Comparison of ENCODE assay signal across 8 mouse cellular contexts in the genomic region with DNA sequence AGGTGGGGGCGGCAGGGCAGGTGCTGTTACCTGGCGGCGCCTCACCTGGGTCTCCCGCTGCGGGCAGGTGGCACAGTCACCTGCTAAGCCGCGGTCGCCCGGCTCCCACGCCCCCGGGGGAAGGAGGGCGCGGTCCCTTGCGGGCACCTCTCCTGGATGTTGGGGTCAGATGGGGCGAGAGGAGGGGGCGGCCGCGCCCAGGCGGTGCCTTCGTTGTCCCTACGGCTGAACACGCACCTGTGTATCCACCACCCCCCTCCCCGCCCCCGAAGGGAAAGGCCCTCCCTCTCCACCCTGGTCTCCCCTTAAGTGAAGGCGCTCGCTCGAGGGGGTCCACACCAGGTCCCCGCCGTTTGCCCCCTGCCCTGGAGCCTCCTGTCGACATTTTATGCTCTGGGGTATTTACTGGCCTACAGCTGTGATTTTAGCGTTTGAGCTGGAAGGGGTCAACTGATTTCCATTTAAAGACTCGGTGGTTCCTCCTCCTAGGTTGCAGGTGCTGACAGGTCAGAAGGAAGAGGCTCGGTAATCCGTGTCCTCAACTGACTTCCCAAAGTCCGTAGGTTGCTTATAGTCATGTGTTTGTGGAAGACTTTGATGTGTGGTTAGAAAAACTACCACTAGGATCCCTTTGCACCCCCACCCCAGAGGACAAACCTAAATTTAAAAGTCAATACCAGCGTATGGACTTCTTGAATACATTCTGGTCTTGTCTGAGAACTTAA. TPM values are rescaled to one million over a fixed set of nuclear protein-coding genes. Genes with fewer than 3 reads are reported as not detected.
DNase-seq lines count a peak whose midpoint lies in the region; ATAC-seq lines count a peak whose summit lies in the region.

No protein-coding gene starts in this region.

- peak overlapping the region; percentile 73 for H3K4me3 ChIP-seq in heart, embryonic 12.5 days
- peak overlapping the region; percentile 84 for H3K4me3 ChIP-seq in intestine, embryonic 16.5 days (ENCODE audit: low read length)
- H3K4me3 ChIP-seq in midbrain, embryonic 11.5 days (ENCODE audit: low read depth, low read length): peak overlapping the region; percentile 82

- H3K27me3 ChIP-seq in heart, embryonic 12.5 days (replicated peaks): no peaks in the 10 kb centered on the region
- H3K27me3 ChIP-seq in intestine, embryonic 16.5 days (replicated peaks; ENCODE audit: control insufficient read depth, insufficient read depth, low read length): no peaks in the 10 kb centered on the region
- 0 out of 2 replicates have a peak, but pooled peaks cover 2% of the 10 kb centered on the region for H3K27me3 ChIP-seq in midbrain, embryonic 11.5 days (ENCODE audit: control insufficient read depth, insufficient read depth, low read length)

- peak; percentile 60 for ATAC-seq in heart, embryonic 12.5 days (ENCODE audit: insufficient number of reproducible peaks, low FRiP score)
- peak; percentile 61 for ATAC-seq in intestine, embryonic 16.5 days
- ATAC-seq in midbrain, embryonic 11.5 days (ENCODE audit: low FRiP score): peak; percentile 72

- no peaks in the 10 kb centered on the region for H3K9me3 ChIP-seq in heart, embryonic 12.5 days (replicated peaks)
- H3K9me3 ChIP-seq in intestine, embryonic 16.5 days (ENCODE audit: control insufficient read depth, low read length): no peaks in the 10 kb centered on the region
- peaks cover 5% of the 10 kb centered on the region; the same call in 1 of the 2 replicates for H3K9me3 ChIP-seq in midbrain, embryonic 11.5 days (ENCODE audit: control insufficient read depth, low read length)

- 7% methylated on average over 19 of the region's 36 CpGs for WGBS in heart, embryonic 12.5 days
- 3% methylated on average over 35 of the region's 36 CpGs for WGBS in intestine, embryonic 16.5 days
- WGBS in midbrain, embryonic 11.5 days: 3% methylated on average over 31 of the region's 36 CpGs

- no peaks in the 10 kb centered on the region for H3K36me3 ChIP-seq in heart, embryonic 12.5 days
- H3K36me3 ChIP-seq in intestine, embryonic 16.5 days (ENCODE audit: control insufficient read depth, insufficient read depth, low read length): no peaks in the 10 kb centered on the region
- H3K36me3 ChIP-seq in midbrain, embryonic 11.5 days (ENCODE audit: control insufficient read depth, insufficient read depth, low read length): no peaks in the 10 kb centered on the region

- peak overlapping the region; percentile 88 for H3K9ac ChIP-seq in heart, embryonic 12.5 days
- H3K9ac ChIP-seq in intestine, embryonic 16.5 days (ENCODE audit: low read depth, low read length): peak overlapping the region; percentile 94
- H3K9ac ChIP-seq in midbrain, embryonic 11.5 days (ENCODE audit: low read length): peak overlapping the region; percentile 95

- H3K27ac ChIP-seq in heart, embryonic 12.5 days (ENCODE audit: poor library complexity, severe bottlenecking): 0 out of 2 replicates have a peak overlapping the region, but pooled peaks have one; percentile 1
- H3K27ac ChIP-seq in intestine, embryonic 16.5 days (ENCODE audit: low read length): peak overlapping the region; percentile 77
- no peak overlapping the region for H3K27ac ChIP-seq in midbrain, embryonic 11.5 days (ENCODE audit: low read depth, low read length)

- H3K4me2 ChIP-seq in heart, embryonic 12.5 days: peak overlapping the region; percentile 97
- peak overlapping the region; percentile 94 for H3K4me2 ChIP-seq in intestine, embryonic 16.5 days (ENCODE audit: low read depth, low read length)
- peak overlapping the region; percentile 96 for H3K4me2 ChIP-seq in midbrain, embryonic 11.5 days

- 0 out of 2 replicates have a peak, but pooled peaks cover 11% of the 10 kb centered on the region for H3K4me1 ChIP-seq in heart, embryonic 12.5 days (replicated peaks)
- peaks cover 7% of the 10 kb centered on the region; the same call in 1 of the 2 replicates for H3K4me1 ChIP-seq in intestine, embryonic 16.5 days (ENCODE audit: control insufficient read depth, insufficient read depth, low read length)
- no peaks in the 10 kb centered on the region; the same call in 1 of the 2 replicates for H3K4me1 ChIP-seq in midbrain, embryonic 11.5 days (ENCODE audit: control insufficient read depth, insufficient read depth, low read length)

- no peak for DNase-seq in heart, adult 8-10 months (ENCODE audit: low spot score)
- peak; percentile 18 to 31 for DNase-seq in CD8-positive naive resting alpha-beta T cell, adult 2 months (ENCODE audit: low read depth in 2 of 2, low spot score in 2 of 2)
- peak; percentile 33 for DNase-seq in embryo, embryonic 9.5 days (ENCODE audit: extremely low spot score)
- DNase-seq in midbrain, embryonic 11.5 days (ENCODE audit: low spot score, missing footprints): peak; percentile 92
- no peak for DNase-seq in adipocyte (ENCODE audit: low spot score)
- DNase-seq in frontal cortex, postnatal 25 days (ENCODE audit: low spot score in 2 of 2): no peak

RNA-seq across cellular contexts. Expression of a gene that starts 0.5 kb away (rescaled TPM):
- 6.1 and 6.5 TPM in 2 replicates for polyA plus RNA-seq in heart, embryonic 12.5 days (2016; fragmentation: Nextera tagmentation; extraction: Ambion mirVana)
- total RNA-seq in heart, adult 8-10 months (2022): 1 to 10 TPM; 3.9 to 5.6 (median 4.2) TPM
- 3.1 and 3.7 TPM in 2 replicates for polyA plus RNA-seq in intestine, embryonic 16.5 days (2015; fragmentation: Nextera tagmentation; extraction: Ambion mirVana)
- polyA plus RNA-seq in midbrain, embryonic 11.5 days (2014; fragmentation: Nextera tagmentation; extraction: Ambion mirVana): 13.3 and 13.8 TPM in 2 replicates

Comparison
In these comparisons a context has a peak if more than half of its experiments do, and no peak if none do; other contexts are left out.
1. DNase-seq: peak in CD8-positive naive resting alpha-beta T cell, adult 2 months (2 of 2), embryo, embryonic 9.5 days (single experiment) and midbrain, embryonic 11.5 days (single experiment); none in heart, adult 8-10 months (single experiment), adipocyte (single experiment) and frontal cortex, postnatal 25 days (0 of 2).
2. Peak in every context shown above with its lines, with median percentiles within 50 percentile points of each other: ATAC-seq, H3K4me2 ChIP-seq, H3K4me3 ChIP-seq and H3K9ac ChIP-seq.